Mouse (Mus musculus): ENCODE measurements around the gene Fastkd1.
"Not testable (repeated sequence)": the region's sequence is repeated elsewhere in the genome, so short reads cannot be mapped to it uniquely, and the experiment has no call there.

Gene Fastkd1

DNA sequence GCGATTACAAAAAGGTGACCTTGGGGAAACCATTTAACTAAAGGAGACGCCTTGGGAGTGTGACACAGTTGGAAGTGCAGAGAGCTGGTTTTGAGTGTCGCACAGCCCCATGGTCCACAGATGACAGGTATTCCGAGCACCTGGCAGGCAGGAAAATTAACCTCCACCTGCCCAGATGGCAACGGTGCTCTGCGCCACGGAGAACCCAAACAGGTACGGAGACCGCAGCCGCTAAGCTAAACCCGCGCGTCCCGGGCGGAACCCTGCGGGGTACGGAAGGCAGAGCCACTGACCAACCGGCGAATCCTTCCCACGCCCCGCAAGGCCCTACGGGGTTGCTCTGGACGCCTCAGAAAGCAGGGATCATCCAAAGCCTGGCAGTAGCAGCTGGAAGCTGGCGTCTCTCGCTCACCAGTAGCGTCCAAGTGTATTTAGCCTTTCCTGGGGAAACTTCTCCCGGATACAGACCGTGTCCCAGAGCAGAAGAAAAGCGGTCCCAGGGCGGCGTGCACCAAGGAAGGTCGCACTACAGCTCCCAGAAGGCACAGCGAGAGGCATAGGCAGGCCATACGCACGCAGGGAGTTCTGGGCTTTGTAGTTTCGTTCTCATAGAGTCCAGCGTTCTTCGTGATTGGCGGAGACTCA is at the start of gene Fastkd1:
TSS of gene Fastkd1 (minus strand) at position 536 of the 645 bp plus-strand sequence.
- peak; percentile 95 for DNase-seq

GRCm38 (mm10) chr2:69760980-69761379 is 47.7 kb upstream of the Fastkd1 start:
- DNase-seq, result no peak

- DNase-seq, result no peak
These were observed 31.8 kb upstream of the Fastkd1 start for GRCm38 (mm10) chr2:69745091-69745490.

GRCm38 (mm10) chr2:69723519-69723825 is 10.2 kb upstream of the Fastkd1 start:
- DNase-seq, result no peak

GRCm38 (mm10) chr2:69722650-69723518 is 9.6 kb upstream of the Fastkd1 start:
- DNase-seq, result peak; percentile 93

DNA sequence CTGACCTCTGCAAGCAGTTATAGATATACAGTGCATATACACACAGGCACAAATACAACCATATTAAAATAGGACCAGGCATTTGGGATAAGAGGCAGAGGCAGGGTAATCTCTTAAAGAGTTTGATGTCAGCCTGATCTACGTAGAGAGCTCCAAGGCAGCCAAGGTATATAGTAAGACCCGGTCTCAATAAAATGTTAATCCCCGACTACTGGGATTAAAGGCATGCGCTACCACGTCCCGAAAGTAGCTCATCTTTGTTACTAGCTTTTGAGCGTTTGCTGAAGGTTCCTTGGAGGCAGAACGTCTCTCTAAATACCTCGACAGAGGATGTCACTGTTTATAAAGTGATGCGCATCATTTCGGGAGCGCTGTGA is 8.9 kb upstream of the Fastkd1 start, which contains the start of gene Ppig:
TSS of gene Ppig (plus strand) at position 273 of the 377 bp plus-strand sequence.
- DNase-seq, result no peak

- no peak for DNase-seq
These were observed 5.8 kb upstream of the Fastkd1 start for GRCm38 (mm10) chr2:69719121-69719520.

- DNase-seq, result no peak
These were observed 3.2 kb upstream of the Fastkd1 start for GRCm38 (mm10) chr2:69716483-69716882.

DNA sequence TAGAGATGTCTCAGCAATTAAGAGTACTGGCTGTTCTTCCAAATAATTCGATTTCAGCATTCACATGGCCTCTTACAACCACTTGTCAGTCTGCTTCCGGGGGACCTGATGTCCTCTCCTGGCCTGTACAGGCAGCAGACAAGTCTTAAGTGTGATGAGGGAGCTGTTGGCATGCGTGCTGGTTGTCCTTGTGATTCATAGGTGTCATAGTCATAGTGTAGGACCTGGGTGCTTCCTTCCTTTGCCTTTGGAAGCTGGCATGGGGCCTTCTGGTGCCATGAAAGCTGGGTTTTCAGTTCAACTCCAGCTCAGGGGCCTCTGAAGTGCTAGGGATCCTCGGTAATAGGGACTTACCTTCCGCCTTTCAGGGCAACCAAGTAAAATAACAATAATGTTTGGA is 810 bp upstream of the Fastkd1 start:
- peak; percentile 58 for DNase-seq

DNA sequence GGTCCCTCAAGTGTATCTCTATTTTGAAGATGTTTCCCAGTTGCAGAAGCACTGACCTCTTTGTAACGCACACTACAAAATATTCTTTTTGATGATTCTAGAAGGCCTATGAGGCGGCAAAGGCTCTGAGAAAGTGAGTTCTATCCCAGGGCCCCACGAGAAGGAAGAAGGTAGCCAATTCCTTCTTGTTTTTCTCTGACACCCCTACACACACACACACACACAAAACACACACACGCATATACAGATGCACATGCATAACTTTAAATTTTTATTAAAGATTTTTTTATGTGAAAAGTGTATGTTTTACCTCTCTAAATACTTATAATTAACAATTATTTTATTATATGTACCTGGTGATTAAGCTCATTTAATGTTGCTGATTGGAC is 304 bp upstream of the Fastkd1 start:
- no peak for DNase-seq

- peak; percentile 49 for DNase-seq
These were observed 1.1 kb downstream of the Fastkd1 start for GRCm38 (mm10) chr2:69712171-69712570.

- DNase-seq, result no peak
These were observed 12.9 kb downstream of the Fastkd1 start for GRCm38 (mm10) chr2:69700446-69700845.

DNA sequence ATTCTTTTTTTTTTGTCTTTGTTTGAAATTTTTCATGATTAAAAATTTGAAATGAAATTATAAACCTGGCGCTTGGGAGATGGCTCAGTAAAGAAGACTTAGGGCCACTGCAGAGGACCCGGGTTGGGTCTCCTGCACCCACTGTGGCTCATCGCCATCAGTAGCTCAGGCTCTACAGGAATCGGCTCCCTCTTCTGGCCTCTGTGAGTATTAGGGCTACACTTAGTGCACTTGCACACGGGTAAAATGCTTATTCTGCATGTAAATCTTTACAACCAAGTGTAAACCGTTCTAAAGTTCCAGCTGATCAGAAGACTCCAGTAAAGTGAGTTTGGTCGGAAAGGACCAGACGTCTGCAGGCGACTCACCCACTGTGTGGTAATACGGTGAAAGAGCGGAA is 19.8 kb downstream of the Fastkd1 start:
- DNase-seq, result no peak

- no peak for DNase-seq
These were observed 22.5 kb downstream of the Fastkd1 start for GRCm38 (mm10) chr2:69690843-69691242.

DNA sequence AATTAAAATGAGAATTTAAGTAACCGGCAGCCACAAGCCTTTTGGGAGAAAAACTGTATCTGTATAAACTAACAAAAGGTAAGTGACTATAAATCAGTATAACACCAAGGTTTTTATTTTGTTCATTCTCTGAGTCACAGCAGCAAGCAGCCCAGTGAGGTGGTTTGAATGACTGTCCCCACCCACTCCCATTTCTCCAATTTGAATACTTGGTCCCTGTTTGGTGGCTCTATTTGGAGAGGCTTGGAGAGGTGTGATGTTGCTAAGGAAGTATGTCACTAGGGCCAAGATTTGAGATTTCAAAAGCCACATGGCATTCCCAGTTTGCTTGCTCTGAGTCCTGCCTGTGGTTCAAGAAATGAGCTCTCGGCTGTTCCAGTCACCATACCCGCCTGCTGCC is 23.1 kb downstream of the Fastkd1 start:
- DNase-seq, result no peak

DNA sequence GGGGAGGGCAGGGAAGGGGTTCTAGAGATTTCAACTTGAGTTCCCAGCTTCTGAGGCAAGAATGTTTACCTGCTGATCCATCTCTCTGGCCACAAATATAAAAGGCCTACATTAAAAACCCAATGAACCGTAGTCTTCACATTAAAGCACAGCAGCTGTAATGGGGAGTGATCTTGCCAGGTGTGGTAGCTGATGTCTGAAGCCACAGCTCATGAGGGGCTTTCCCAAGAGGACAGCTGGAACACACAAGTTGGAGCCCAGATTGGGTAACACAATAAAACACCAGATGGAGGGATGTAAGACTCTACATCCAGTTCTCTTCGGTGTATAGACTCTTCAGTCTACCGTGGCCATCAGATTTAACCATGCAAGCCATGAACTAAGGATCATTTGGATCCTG is 28.8 kb downstream of the Fastkd1 start:
- no peak for DNase-seq

DNA sequence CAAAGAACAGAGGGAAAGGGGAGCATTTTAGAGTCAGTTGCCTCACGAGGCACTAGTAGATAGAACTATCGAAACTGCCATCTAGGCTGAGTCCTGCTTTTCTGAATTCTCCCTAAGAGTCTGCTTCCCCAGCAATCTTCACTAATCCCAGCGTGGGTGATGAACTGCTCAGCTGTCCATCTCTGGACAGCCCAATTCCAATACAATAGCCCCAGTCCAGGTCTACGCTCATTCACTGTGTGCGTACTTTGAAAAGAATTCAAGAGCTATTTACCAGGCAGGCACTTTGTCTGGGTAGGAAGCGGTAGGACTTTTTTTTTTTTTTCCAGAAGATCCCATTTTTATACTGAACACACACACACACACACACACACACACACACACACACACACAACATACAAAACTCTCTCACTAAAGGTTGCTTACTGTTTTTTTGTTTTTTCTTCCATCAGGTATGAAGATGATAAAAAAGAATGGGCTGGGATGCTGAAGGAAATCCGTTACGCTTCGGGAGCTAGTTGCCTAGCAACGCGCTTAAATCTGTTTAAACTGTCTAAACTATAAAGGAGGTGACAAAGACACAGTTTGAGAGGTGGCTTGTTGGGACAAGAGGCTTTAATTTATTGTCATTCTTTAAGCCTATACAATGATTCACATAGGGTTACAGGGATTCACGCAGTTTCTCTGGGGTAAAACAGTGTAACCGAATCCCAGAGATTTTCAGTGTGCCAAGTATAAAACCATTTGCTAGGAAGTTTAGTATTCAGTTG is 30.1 kb downstream of the Fastkd1 start:
- DNase-seq, result no peak

DNA sequence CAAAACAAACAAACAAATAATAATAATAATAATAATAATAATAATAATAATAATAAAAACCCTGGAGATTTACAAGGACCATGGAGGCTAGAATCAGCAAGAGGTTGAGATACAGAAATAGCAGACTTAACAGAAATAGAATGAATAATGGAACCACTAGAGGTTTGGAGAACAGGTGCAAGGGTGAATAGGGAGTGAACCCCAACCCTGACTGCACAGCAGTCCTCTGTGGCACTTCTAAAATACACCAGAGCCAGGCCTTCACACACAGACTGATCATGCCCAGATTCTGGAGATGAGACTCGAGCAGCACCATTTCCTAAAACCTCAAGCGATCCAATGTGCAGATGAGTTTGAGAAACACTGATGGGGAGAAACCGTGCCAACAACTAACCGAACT is 31.4 kb downstream of the Fastkd1 start:
- DNase-seq, result no peak

DNA sequence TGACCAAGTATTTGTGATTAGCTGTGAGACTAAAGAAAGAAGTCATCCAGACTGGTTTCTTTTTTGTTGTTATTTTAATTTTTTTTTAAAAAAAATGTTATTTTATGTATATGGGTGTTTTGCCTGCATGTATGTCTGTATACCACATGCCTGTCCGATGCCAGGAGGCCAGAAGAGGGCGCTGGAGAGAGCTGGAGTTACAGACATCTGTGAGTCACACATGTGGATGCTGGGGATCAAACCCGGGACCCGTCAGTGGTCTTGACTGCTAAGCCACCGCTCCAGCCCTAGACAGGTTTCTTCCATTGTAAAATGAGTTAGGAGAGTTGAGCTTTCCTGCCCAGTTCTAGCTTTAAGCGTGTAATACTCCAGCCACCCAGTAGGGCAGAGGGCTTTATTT is 33.3 kb downstream of the Fastkd1 start:
- DNase-seq, result no peak

DNA sequence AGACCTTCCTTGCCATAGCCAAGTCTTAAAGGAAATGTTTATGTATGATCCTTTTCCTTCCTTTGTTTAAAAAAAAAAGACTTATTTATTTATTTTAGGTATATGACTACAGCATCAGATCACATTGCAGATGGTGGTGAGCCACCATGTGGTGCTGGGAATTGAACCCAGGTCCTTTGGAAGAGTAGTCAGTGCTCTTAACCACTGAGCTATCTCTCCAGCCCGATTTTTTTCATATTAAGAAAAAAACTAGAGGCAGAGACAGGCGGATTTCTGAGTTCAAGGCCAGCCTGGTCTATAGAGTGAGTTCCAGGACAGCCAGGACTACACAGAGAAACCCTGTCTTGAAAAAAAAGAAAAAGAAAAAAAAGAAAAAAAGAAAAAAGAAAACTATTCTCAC is 36.1 kb downstream of the Fastkd1 start:
- not testable (repeated sequence) for DNase-seq

GRCm38 (mm10) chr2:69676713-69677112 is 36.6 kb downstream of the Fastkd1 start:
- no peak for DNase-seq

GRCm38 (mm10) chr2:69675266-69675665 is 38.0 kb downstream of the Fastkd1 start:
- DNase-seq, result no peak

GRCm38 (mm10) chr2:69673723-69674122 is 39.6 kb downstream of the Fastkd1 start:
- no peak for DNase-seq

- DNase-seq, result no peak
These were observed 43.5 kb downstream of the Fastkd1 start, which contains the start of gene Klhl41 for GRCm38 (mm10) chr2:69669853-69670252. Gene Klhl41 (plus strand): TSS chr2:69670120.
